Comparison of ENCODE assay signal across 8 mouse cellular contexts in the genomic region with DNA sequence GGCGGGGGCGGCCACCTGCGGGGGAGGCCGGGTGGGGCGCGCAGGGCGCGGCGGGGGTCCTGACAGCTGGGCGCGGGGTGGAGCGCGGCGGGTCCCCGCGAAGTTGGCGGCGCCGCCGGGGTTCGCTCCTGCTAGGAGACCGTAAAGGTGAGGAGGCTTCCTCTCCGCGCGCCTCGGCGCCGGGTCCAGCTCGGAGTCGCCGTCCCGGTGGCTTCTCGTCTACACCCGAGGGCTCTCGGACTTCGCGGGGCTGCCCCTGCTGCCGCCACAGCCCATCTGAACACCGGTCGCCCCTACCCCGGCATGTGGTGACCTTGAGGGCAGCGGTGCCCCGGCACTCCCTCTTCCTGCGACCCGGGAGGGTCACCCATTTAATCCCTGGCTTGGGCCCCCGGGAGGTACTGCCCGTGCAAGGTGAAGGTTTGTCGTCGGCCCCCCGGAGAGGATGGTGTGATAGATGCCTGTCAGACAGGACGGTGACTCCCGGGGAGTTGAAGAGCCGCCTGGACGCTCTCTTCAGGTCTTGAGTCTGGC. TPM values are rescaled to one million over a fixed set of nuclear protein-coding genes. Genes with fewer than 3 reads are reported as not detected.
DNase-seq lines count a peak whose midpoint lies in the region; ATAC-seq and TF ChIP-seq lines count a peak whose summit lies in the region.

No protein-coding gene starts in this region.

- peak; percentile 1 for ATAC-seq in Patski
- no peak for ATAC-seq in embryonic facial prominence, embryonic 15.5 days (ENCODE audit: insufficient number of reproducible peaks, low FRiP score, low TSS enrichment, low read depth)
- no peak for ATAC-seq in heart, postnatal 0 days (ENCODE audit: insufficient read depth, low read depth)
- peak; percentile 2 for ATAC-seq in midbrain, embryonic 12.5 days (ENCODE audit: low FRiP score, low read depth)
- ATAC-seq in stomach, embryonic 15.5 days (ENCODE audit: insufficient read depth, low FRiP score, low read depth) = no peak

- peaks cover 13% of the 10 kb centered on the region for H3K4me1 ChIP-seq in embryonic facial prominence, embryonic 15.5 days
- peaks cover 7% of the 10 kb centered on the region for H3K4me1 ChIP-seq in heart, postnatal 0 days (ENCODE audit: control insufficient read depth, insufficient read depth)
- H3K4me1 ChIP-seq in limb, embryonic 10.5 days = peaks cover 14% of the 10 kb centered on the region
- peaks cover 11% of the 10 kb centered on the region for H3K4me1 ChIP-seq in midbrain, embryonic 12.5 days
- H3K4me1 ChIP-seq in stomach, embryonic 15.5 days = peaks cover 3% of the 10 kb centered on the region; the same call in 1 of the 2 replicates

- no peaks in the 10 kb centered on the region for H3K36me3 ChIP-seq in embryonic facial prominence, embryonic 15.5 days
- H3K36me3 ChIP-seq in heart, postnatal 0 days (replicated peaks; ENCODE audit: control insufficient read depth, insufficient read depth, low read length) = no peaks in the 10 kb centered on the region
- no peaks in the 10 kb centered on the region for H3K36me3 ChIP-seq in limb, embryonic 10.5 days
- H3K36me3 ChIP-seq in midbrain, embryonic 12.5 days = no peaks in the 10 kb centered on the region
- H3K36me3 ChIP-seq in stomach, embryonic 15.5 days = no peaks in the 10 kb centered on the region

- H3K9me3 ChIP-seq in embryonic facial prominence, embryonic 15.5 days (replicated peaks) = no peaks in the 10 kb centered on the region
- H3K9me3 ChIP-seq in heart, postnatal 0 days (replicated peaks; ENCODE audit: control insufficient read depth, low read length) = no peaks in the 10 kb centered on the region
- no peaks in the 10 kb centered on the region for H3K9me3 ChIP-seq in limb, embryonic 10.5 days (replicated peaks)
- no peaks in the 10 kb centered on the region for H3K9me3 ChIP-seq in midbrain, embryonic 12.5 days
- H3K9me3 ChIP-seq in stomach, embryonic 15.5 days = no peaks in the 10 kb centered on the region

- peak overlapping the region; percentile 99 for H3K27ac ChIP-seq in embryonic facial prominence, embryonic 15.5 days (replicated peaks)
- peak overlapping the region; percentile 99 for H3K27ac ChIP-seq in heart, postnatal 0 days (ENCODE audit: low read depth)
- H3K27ac ChIP-seq in limb, embryonic 10.5 days = peak overlapping the region; percentile 98
- H3K27ac ChIP-seq in midbrain, embryonic 12.5 days (replicated peaks) = peak overlapping the region; percentile 99
- peak overlapping the region; percentile 98 for H3K27ac ChIP-seq in stomach, embryonic 15.5 days

- peak overlapping the region; percentile 97 for H3K4me3 ChIP-seq in embryonic facial prominence, embryonic 15.5 days (replicated peaks)
- peak overlapping the region; percentile 84 for H3K4me3 ChIP-seq in heart, postnatal 0 days (ENCODE audit: low read depth, low read length)
- peak overlapping the region; percentile 99 for H3K4me3 ChIP-seq in limb, embryonic 10.5 days
- peak overlapping the region; percentile 97 for H3K4me3 ChIP-seq in midbrain, embryonic 12.5 days
- peak overlapping the region; percentile 90 for H3K4me3 ChIP-seq in stomach, embryonic 15.5 days (replicated peaks)

- peak; percentile 56 to 58 for DNase-seq in adrenal gland, adult 18-20 months (ENCODE audit: low spot score in 2 of 2)
- DNase-seq in adrenal gland, adult (ENCODE audit: inconsistent age in 2 of 2, low spot score in 1 of 2) = no peak
- DNase-seq in Patski (ENCODE audit: low read depth, low spot score) = no peak
- peak; percentile 12 for DNase-seq in heart, postnatal 0 days (ENCODE audit: low spot score)
- peak; percentile 73 for DNase-seq in limb, embryonic 10.5 days (ENCODE audit: low spot score)

- peaks cover 7% of the 10 kb centered on the region for H3K27me3 ChIP-seq in Patski
- H3K27me3 ChIP-seq in embryonic facial prominence, embryonic 15.5 days = no peaks in the 10 kb centered on the region
- H3K27me3 ChIP-seq in heart, postnatal 0 days (ENCODE audit: control insufficient read depth, insufficient read depth, low read length) = no peaks in the 10 kb centered on the region
- H3K27me3 ChIP-seq in limb, embryonic 10.5 days (ENCODE audit: low read depth, poor library complexity, severe bottlenecking) = no peaks in the 10 kb centered on the region
- H3K27me3 ChIP-seq in midbrain, embryonic 12.5 days = no peaks in the 10 kb centered on the region
- H3K27me3 ChIP-seq in stomach, embryonic 15.5 days (replicated peaks) = no peaks in the 10 kb centered on the region

- CTCF ChIA-PET in Patski (lab: Charles Lee) = no interaction called here

- WGBS in embryonic facial prominence, embryonic 15.5 days = 1% methylated on average over 39 of the region's 54 CpGs
- WGBS in heart, postnatal 0 days = under 1% methylated on average over 52 of the region's 54 CpGs
- WGBS in limb, embryonic 10.5 days = 0% methylated on average over 41 of the region's 54 CpGs
- 2% methylated on average over 24 of the region's 54 CpGs for WGBS in midbrain, embryonic 12.5 days
- WGBS in stomach, embryonic 15.5 days = under 1% methylated on average over 54 of the region's 54 CpGs

- TF ChIP-seq CTCF in Patski (IDR thresholded peaks at IDR 0.05) = no peak
- no peak for TF ChIP-seq CTCF in heart, postnatal 0 days (IDR thresholded peaks at IDR 0.05; ENCODE audit: low read depth)

- in situ Hi-C loops in Patski (cut with MboI; ENCODE audit: low pct_unique_long_range_greater_than_20kb) = loop anchor here (5.0 to 10.0 kb wide), 2 partner anchors 167 to 421 kb away; no protein-coding TSS in a partner anchor

- peak overlapping the region; percentile 87 for H3K4me2 ChIP-seq in embryonic facial prominence, embryonic 15.5 days (replicated peaks)
- H3K4me2 ChIP-seq in heart, postnatal 0 days (ENCODE audit: low read depth, low read length) = peak overlapping the region; percentile 83
- H3K4me2 ChIP-seq in midbrain, embryonic 12.5 days (replicated peaks) = peak overlapping the region; percentile 86
- peak overlapping the region; percentile 91 for H3K4me2 ChIP-seq in stomach, embryonic 15.5 days

- H3K9ac ChIP-seq in embryonic facial prominence, embryonic 15.5 days = peak overlapping the region; percentile 90
- H3K9ac ChIP-seq in heart, postnatal 0 days (replicated peaks; ENCODE audit: low read depth, low read length) = peak overlapping the region; percentile 91
- peak overlapping the region; percentile 95 for H3K9ac ChIP-seq in midbrain, embryonic 12.5 days (replicated peaks)
- peak overlapping the region; percentile 94 for H3K9ac ChIP-seq in stomach, embryonic 15.5 days

- POLR2A ChIA-PET in Patski (lab: Charles Lee) = interaction anchor here (1.0 kb wide), 2 partner anchors 13 to 331 kb away, joined by 3 to 4 read pairs; no protein-coding TSS in a partner anchor

- no peak for TF ChIP-seq EP300 in heart, postnatal 0 days (IDR thresholded peaks at IDR 0.05; ENCODE audit: low read depth)

RNA-seq across cellular contexts. Expression of a gene that starts 1.3 kb away (rescaled TPM):
- 10 to 100 TPM; 45.8 to 51.5 TPM for total RNA-seq in adrenal gland, adult 18-20 months (2021)
- 39.2 TPM for polyA plus RNA-seq in Patski (2021)
- 116 and 122 TPM in 2 replicates for polyA plus RNA-seq in embryonic facial prominence, embryonic 15.5 days (2015; fragmentation: Nextera tagmentation; extraction: Ambion mirVana)
- 28.3 and 37.7 TPM in 2 replicates for total RNA-seq in heart, postnatal 0 days (2014; rRNA removed; ENCODE audit: low replicate concordance)
- 64.8 and 67.0 TPM in 2 replicates for polyA plus RNA-seq in heart, postnatal 0 days (2015; fragmentation: Nextera tagmentation; extraction: Ambion mirVana)
- polyA plus RNA-seq in limb, embryonic 10.5 days (2016; fragmentation: Nextera tagmentation; extraction: Ambion mirVana) = 105 and 110 TPM in 2 replicates
- 105 and 116 TPM in 2 replicates for polyA plus RNA-seq in midbrain, embryonic 12.5 days (2016; fragmentation: Nextera tagmentation; extraction: Ambion mirVana)
- polyA plus RNA-seq in stomach, embryonic 15.5 days (2015; fragmentation: Nextera tagmentation; extraction: Ambion mirVana) = 142 and 153 TPM in 2 replicates

Comparison
In these comparisons a context has a peak if more than half of its experiments do, and no peak if none do; other contexts are left out.
1. DNase-seq: peak in adrenal gland, adult 18-20 months (2 of 2), heart, postnatal 0 days (single experiment) and limb, embryonic 10.5 days (single experiment); none in adrenal gland, adult (0 of 2) and Patski (single experiment).
2. ATAC-seq: peak in Patski (single experiment) and midbrain, embryonic 12.5 days (single experiment); none in embryonic facial prominence, embryonic 15.5 days (single experiment), heart, postnatal 0 days (single experiment) and stomach, embryonic 15.5 days (single experiment).
3. Peak in every context shown above with its lines, with median percentiles within 50 percentile points of each other: H3K27ac ChIP-seq, H3K4me2 ChIP-seq, H3K4me3 ChIP-seq and H3K9ac ChIP-seq.